ENCODE assay signal across 11 mouse cellular contexts in the genomic region with DNA sequence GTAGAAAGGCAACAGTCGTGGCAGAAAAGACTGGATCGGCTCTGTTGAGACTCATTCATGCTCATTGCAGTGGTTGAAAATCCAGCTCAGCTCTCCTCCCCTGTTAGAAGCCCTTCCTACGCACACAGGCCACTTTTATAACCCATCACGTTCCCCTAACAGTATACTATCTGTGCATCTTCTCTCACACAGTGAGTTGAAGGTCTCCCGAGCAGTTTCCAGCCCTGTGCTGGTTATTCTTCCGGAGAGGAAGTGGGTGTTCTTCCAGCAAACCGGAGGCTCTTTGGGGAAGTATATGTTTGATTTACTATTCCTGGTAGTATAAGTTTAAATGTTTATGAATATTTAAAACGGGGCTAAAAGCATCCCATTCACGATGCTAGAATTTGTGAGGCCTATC. TPM values are rescaled to one million over a fixed set of nuclear protein-coding genes. Genes with fewer than 3 reads are reported as not detected.
DNase-seq lines count a peak whose midpoint lies in the region; ATAC-seq lines count a peak whose summit lies in the region.
"Had no signal": no experiment of that assay in that cellular context is flagged by ENCODE, and none has a peak within 500 bp of the region (broad histone marks: within the 10 kb centered on the region; RNA-seq: fewer than 3 reads in every experiment).

No protein-coding gene starts in this region.

- peak overlapping the region; percentile 59 for H3K4me3 ChIP-seq in heart, embryonic 16.5 days (ENCODE audit: low read length)
- no peak overlapping the region; the same call in 1 of the 2 replicates for H3K4me3 ChIP-seq in hindbrain, embryonic 15.5 days

- H3K27me3 ChIP-seq in heart, embryonic 16.5 days (ENCODE audit: control insufficient read depth, insufficient read depth, low read length), result peaks cover 5% of the 10 kb centered on the region; the same call in 1 of the 2 replicates
- H3K27me3 ChIP-seq in hindbrain, embryonic 15.5 days, result peaks cover 6% of the 10 kb centered on the region; the same call in 1 of the 2 replicates
- H3K27me3 ChIP-seq: CH12.LX had no signal

- H3K9ac ChIP-seq in heart, embryonic 16.5 days (ENCODE audit: low read length), result no peak overlapping the region; the same call in 1 of the 2 replicates
- no peak overlapping the region; the same call in 1 of the 2 replicates for H3K9ac ChIP-seq in hindbrain, embryonic 15.5 days

- WGBS in heart, embryonic 16.5 days, result 45% methylated on average over 9 of the region's 9 CpGs
- 68% methylated on average over 9 of the region's 9 CpGs for WGBS in hindbrain, embryonic 15.5 days

- no peaks in the 10 kb centered on the region for H3K9me3 ChIP-seq in heart, embryonic 16.5 days (replicated peaks; ENCODE audit: control insufficient read depth, low read length)
- H3K9me3 ChIP-seq in hindbrain, embryonic 15.5 days, result no peaks in the 10 kb centered on the region

- no peak for ATAC-seq in heart, embryonic 16.5 days (replicated peaks; ENCODE audit: extremely low read depth, insufficient read depth, low FRiP score)
- no peak for ATAC-seq in hindbrain, embryonic 15.5 days (ENCODE audit: low FRiP score, low read depth)
- 0 out of 2 replicates have a peak, but pooled peaks have one; percentile 23 for ATAC-seq in megakaryocyte progenitor cell, adult 5-6 weeks (replicated peaks; ENCODE audit: poor library complexity)

- no peak overlapping the region for H3K27ac ChIP-seq in heart, embryonic 16.5 days (ENCODE audit: low read length)
- H3K27ac ChIP-seq in hindbrain, embryonic 15.5 days (replicated peaks), result no peak overlapping the region

- peaks cover 8% of the 10 kb centered on the region for H3K4me1 ChIP-seq in heart, embryonic 16.5 days (ENCODE audit: control insufficient read depth, insufficient read depth, low read length)
- peaks cover 10% of the 10 kb centered on the region for H3K4me1 ChIP-seq in hindbrain, embryonic 15.5 days (replicated peaks)

- no peaks in the 10 kb centered on the region for H3K36me3 ChIP-seq in heart, embryonic 16.5 days (ENCODE audit: control insufficient read depth, insufficient read depth)
- H3K36me3 ChIP-seq in hindbrain, embryonic 15.5 days, result no peaks in the 10 kb centered on the region

- DNase-seq in heart, postnatal 10 days, result no peak
- DNase-seq in brain, adult 2 months (ENCODE audit: low read depth, low spot score), result peak; percentile 14
- DNase-seq in cerebellum, adult 18-20 months, result no peak
- no peak for DNase-seq in left cerebral cortex, adult 9 months (ENCODE audit: low spot score in 2 of 2)
- DNase-seq in kidney, adult 8-10 months, result no peak

- intact Hi-C loops in heart, postnatal 10 days (cut with DNase I), result no loop called here

- peak overlapping the region; percentile 99 for H3K4me2 ChIP-seq in heart, embryonic 16.5 days (ENCODE audit: low read depth, low read length)
- peak overlapping the region; percentile 99 for H3K4me2 ChIP-seq in hindbrain, embryonic 15.5 days

RNA-seq across cellular contexts. Expression of a gene that starts 0.6 kb away (rescaled TPM):
- 0.54 and 0.63 TPM in 2 replicates for polyA plus RNA-seq in heart, embryonic 16.5 days (2015; fragmentation: Nextera tagmentation; extraction: Ambion mirVana)
- total RNA-seq in heart, postnatal 10 days (2021), result under 1 TPM in 1 of 2 experiments, not detected in 1; 0.07 TPM
- polyA plus RNA-seq in hindbrain, embryonic 15.5 days (2015; fragmentation: Nextera tagmentation; extraction: Ambion mirVana), result 0.08 and 0.31 TPM in 2 replicates
- total RNA-seq in megakaryocyte progenitor cell, adult 5-6 weeks (2015), result not detected in 2 replicates
- total RNA-seq in megakaryocyte progenitor cell, adult 5-6 weeks (2017), result not detected in 2 replicates
- total RNA-seq: adrenal gland, postnatal 14 days; CH12.LX had no signal
- polyA plus RNA-seq: inflammation-experienced regulatory T-cells, adult 6 months had no signal

RNA-seq across cellular contexts. Expression of a gene that starts 25.7 kb away (rescaled TPM):
- polyA plus RNA-seq in heart, embryonic 16.5 days (2015; fragmentation: Nextera tagmentation; extraction: Ambion mirVana), result 283 and 313 TPM in 2 replicates
- 100 to 1,000 TPM; 387 to 411 TPM for total RNA-seq in heart, postnatal 10 days (2021)
- 196 and 201 TPM in 2 replicates for polyA plus RNA-seq in hindbrain, embryonic 15.5 days (2015; fragmentation: Nextera tagmentation; extraction: Ambion mirVana)
- 73.2 and 76.6 TPM in 2 replicates for total RNA-seq in megakaryocyte progenitor cell, adult 5-6 weeks (2015)
- 111 and 119 TPM in 2 replicates for total RNA-seq in megakaryocyte progenitor cell, adult 5-6 weeks (2017)

RNA-seq across cellular contexts. Expression of a gene that starts 26.5 kb away (rescaled TPM):
- 14.4 and 14.7 TPM in 2 replicates for polyA plus RNA-seq in heart, embryonic 16.5 days (2015; fragmentation: Nextera tagmentation; extraction: Ambion mirVana)
- total RNA-seq in heart, postnatal 10 days (2021), result 10 to 100 TPM; 13.0 to 14.1 TPM
- 21.7 and 22.5 TPM in 2 replicates for polyA plus RNA-seq in hindbrain, embryonic 15.5 days (2015; fragmentation: Nextera tagmentation; extraction: Ambion mirVana)
- 1.3 and 1.8 TPM in 2 replicates for total RNA-seq in megakaryocyte progenitor cell, adult 5-6 weeks (2015)
- 0.79 and 3.8 TPM in 2 replicates for total RNA-seq in megakaryocyte progenitor cell, adult 5-6 weeks (2017)
